Mouse (Mus musculus) neural tube, embryonic 14.5 days (tissue): ENCODE measurements around the gene Agap3. TPM values are rescaled to one million over a fixed set of nuclear protein-coding genes. Genes with fewer than 3 reads are reported as not detected.

Experiments
- ATAC-seq: fragments of 200-750 bp; cut with Nextera tagmentation; 2 replicates; pipeline ENCODE4 v1.8.0; 2017; ENCODE audit warnings: low read depth, mild to moderate bottlenecking, moderate TSS enrichment, moderate library complexity
- H3K27ac ChIP-seq: fragments of 300-500 bp; sonication (generic); 2 replicates; pipeline ENCODE4 v1.5.1; 2014; ENCODE audit warnings: low read depth, mild to moderate bottlenecking, control low read depth, low read length, moderate library complexity, mixed read lengths
- H3K27me3 ChIP-seq: fragments of 300-500 bp; sonication (generic); 2 replicates; pipeline ENCODE4 v1.6.1; 2014; ENCODE audit warnings: low read length; ENCODE audit not compliant: control insufficient read depth, insufficient read depth
- H3K36me3 ChIP-seq: fragments of 300-500 bp; sonication (generic); 2 replicates; pipeline ENCODE4 v1.6.1; 2014; ENCODE audit warnings: low read length, mixed read lengths; ENCODE audit not compliant: control insufficient read depth, insufficient read depth
- H3K4me1 ChIP-seq: fragments of 300-500 bp; sonication (generic); 2 replicates; pipeline ENCODE4 v1.6.1; 2014; ENCODE audit warnings: low read length; ENCODE audit not compliant: control insufficient read depth, insufficient read depth
- H3K4me2 ChIP-seq: fragments of 300-500 bp; sonication (generic); 2 replicates; pipeline ENCODE4 v1.6.1; 2014; ENCODE audit warnings: mild to moderate bottlenecking, low read depth, low read length, control low read depth
- H3K4me3 ChIP-seq: fragments of 300-500 bp; sonication (generic); 2 replicates; pipeline ENCODE4 v1.5.1; 2014; ENCODE audit warnings: low read depth, low read length, control low read depth, mixed read lengths
- H3K9ac ChIP-seq: fragments of 300-500 bp; sonication (generic); replicated peaks from 2 replicates; pipeline ENCODE4 v1.6.1; 2014; ENCODE audit warnings: low read depth, mild to moderate bottlenecking, control low read depth, low read length, mixed read lengths
- H3K9me3 ChIP-seq: fragments of 300-500 bp; sonication (generic); 2 replicates; pipeline ENCODE4 v1.6.1; 2016; ENCODE audit warnings: low read length; ENCODE audit not compliant: control insufficient read depth
- WGBS: fragments of 180-500 bp; shearing (Covaris S2); extraction: QIAGEN DNeasy Blood & Tissue Kit; methylation state at CpG from one replicate; pipeline ENCODE4 v1.1.7; 2014; 5-methylcytosine and 5-hydroxymethylcytosine counted together
- polyA plus RNA-seq: library from polyadenylated mRNA; unstranded; fragments of >200 nt; fragmentation: Nextera tagmentation; extraction: Ambion mirVana; gene quantifications from 2 replicates; pipeline ENCODE4 v1.2.1, GENCODE M21; 2014

Agap3 gene
- polyA plus RNA-seq, 1 experiment from 2014 or later = 59.3 TPM

GRCm38 (mm10) chr5:24508406-24508805, 56.4 kb downstream of the Agap3 start:
- WGBS = 93% methylated on average over 7 of the region's 7 CpGs
- Histone ChIP-seq H3K4me3 (no peak overlapping the region), H3K4me2 (no peak overlapping the region), H3K9me3 (no peaks in the 10 kb centered on the region), H3K4me1 (no peaks in the 10 kb centered on the region), H3K27me3 (no peaks in the 10 kb centered on the region), H3K27ac (no peak overlapping the region), H3K9ac (no peak overlapping the region), H3K36me3 (no peaks in the 10 kb centered on the region)
- ATAC-seq = no peak

DNA sequence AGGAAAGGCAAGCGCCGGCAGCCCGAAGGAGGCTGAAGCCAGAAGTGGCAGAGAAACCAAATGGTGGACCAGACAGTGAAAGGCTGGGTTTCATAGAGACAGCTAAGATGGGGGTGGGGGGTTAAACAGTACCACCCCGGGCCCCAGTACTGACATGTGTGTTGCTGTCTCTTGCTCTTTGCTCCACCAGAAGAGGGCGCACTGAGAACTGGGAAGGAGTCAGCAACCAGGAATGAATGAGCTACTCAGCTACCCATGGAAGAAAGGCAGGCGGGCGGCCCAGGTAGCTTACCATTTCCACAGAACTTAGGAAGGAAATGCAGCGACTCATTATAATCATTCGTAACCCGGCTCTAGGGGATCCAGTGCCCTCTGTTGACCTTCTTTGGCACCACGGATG, 58.7 kb downstream of the Agap3 start:
- Histone ChIP-seq H3K36me3 (no peaks in the 10 kb centered on the region), H3K4me1 (no peaks in the 10 kb centered on the region), H3K4me3 (no peak overlapping the region), H3K27me3 (no peaks in the 10 kb centered on the region), H3K4me2 (no peak overlapping the region), H3K27ac (no peak overlapping the region), H3K9ac (no peak overlapping the region), H3K9me3 (no peaks in the 10 kb centered on the region)
- ATAC-seq = no peak
- 50% methylated on average over 11 of the region's 11 CpGs for WGBS

DNA sequence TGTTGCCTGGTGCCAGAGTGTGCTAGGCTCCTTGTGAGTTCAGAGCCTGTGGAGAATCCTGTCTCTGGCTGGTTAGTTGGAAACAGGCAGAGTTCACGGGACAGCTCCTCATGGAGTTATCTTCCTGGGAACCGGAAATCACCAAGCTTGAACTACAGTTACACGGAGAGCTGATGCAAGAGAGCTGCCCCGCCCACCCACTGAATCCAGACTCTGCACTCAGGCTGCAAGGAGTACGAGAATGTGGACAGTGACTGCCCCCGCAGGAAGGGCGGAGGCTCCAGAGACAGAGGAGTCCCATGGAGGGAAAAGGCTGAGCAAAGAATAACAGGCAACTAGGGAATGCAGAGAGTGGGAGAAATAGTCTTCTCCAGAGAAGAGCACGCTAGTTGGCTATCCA, 60.3 kb downstream of the Agap3 start:
- H3K4me1 ChIP-seq = no peaks in the 10 kb centered on the region
- 52% methylated on average over 8 of the region's 8 CpGs for WGBS

GRCm38 (mm10) chr5:24521366-24521765, 69.4 kb downstream of the Agap3 start:
- Histone ChIP-seq H3K4me1 (peaks cover 5% of the 10 kb centered on the region; the same call in 1 of the 2 replicates), H3K9ac (no peak overlapping the region), H3K4me2 (peak overlapping the region; percentile 31; the same call in 1 of the 2 replicates), H3K9me3 (no peaks in the 10 kb centered on the region), H3K27me3 (peaks cover 10% of the 10 kb centered on the region; the same call in 1 of the 2 replicates), H3K27ac (no peak overlapping the region), H3K4me3 (no peak overlapping the region), H3K36me3 (no peaks in the 10 kb centered on the region)
- no peak for ATAC-seq
- WGBS = 64% methylated on average over 8 of the region's 8 CpGs

More for the DNA sequence above, 60.3 kb downstream of the Agap3 start:
- no peak overlapping the region for H3K4me2 ChIP-seq
- H3K9me3 ChIP-seq = no peaks in the 10 kb centered on the region
- H3K27ac ChIP-seq = no peak overlapping the region
- no peaks in the 10 kb centered on the region for H3K36me3 ChIP-seq
- H3K4me3 ChIP-seq = no peak overlapping the region
- no peak overlapping the region for H3K9ac ChIP-seq
- no peaks in the 10 kb centered on the region for H3K27me3 ChIP-seq
- no peak for ATAC-seq

GRCm38 (mm10) chr5:24523806-24524205, 71.8 kb downstream of the Agap3 start:
- Histone ChIP-seq H3K9ac (no peak overlapping the region), H3K4me2 (peak overlapping the region; percentile 31; the same call in 1 of the 2 replicates), H3K27ac (no peak overlapping the region), H3K4me3 (peak overlapping the region; percentile 48; the same call in 1 of the 2 replicates), H3K9me3 (no peaks in the 10 kb centered on the region), H3K4me1 (peaks cover 14% of the 10 kb centered on the region), H3K27me3 (peaks cover 20% of the 10 kb centered on the region), H3K36me3 (no peaks in the 10 kb centered on the region)
- 32% methylated on average over 8 of the region's 8 CpGs for WGBS
- ATAC-seq = no peak

DNA sequence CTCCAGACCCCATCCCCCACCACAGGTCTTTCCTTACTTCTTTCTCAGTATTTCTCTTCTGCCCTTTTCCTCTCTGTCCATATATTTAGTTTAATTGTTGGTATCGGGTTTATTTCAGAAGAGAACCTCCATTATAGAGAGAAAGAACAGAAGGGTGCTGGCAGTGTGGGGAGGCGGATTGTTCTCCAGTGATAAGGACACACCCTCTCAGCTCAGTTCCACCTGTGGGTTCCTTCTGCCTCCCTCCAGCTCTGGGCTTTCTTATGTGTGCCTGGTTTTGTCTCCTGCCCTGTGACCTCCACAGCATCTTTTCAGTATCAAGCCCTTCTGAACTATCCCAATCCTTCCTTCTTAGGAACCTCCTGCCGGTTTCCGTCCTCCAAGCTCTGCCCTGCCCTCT, 72.5 kb downstream of the Agap3 start:
- H3K27me3 ChIP-seq = peaks cover 20% of the 10 kb centered on the region
- no peaks in the 10 kb centered on the region for H3K9me3 ChIP-seq
- 26% methylated on average over 4 of the region's 4 CpGs for WGBS
- no peaks in the 10 kb centered on the region for H3K36me3 ChIP-seq
- peak overlapping the region; percentile 48 for H3K4me3 ChIP-seq
- ATAC-seq = no peak
- peaks cover 14% of the 10 kb centered on the region for H3K4me1 ChIP-seq
- no peak overlapping the region for H3K9ac ChIP-seq
- H3K27ac ChIP-seq = no peak overlapping the region
- peak overlapping the region; percentile 80 for H3K4me2 ChIP-seq

GRCm38 (mm10) chr5:24525360-24526189, 73.6 kb downstream of the Agap3 start:
- peaks cover 20% of the 10 kb centered on the region for H3K27me3 ChIP-seq

GRCm38 (mm10) chr5:24526190-24526888, 74.4 kb downstream of the Agap3 start:
- H3K4me3 ChIP-seq = peak overlapping the region; percentile 48
- WGBS = under 1% methylated on average over 69 of the region's 109 CpGs
- peaks cover 14% of the 10 kb centered on the region for H3K4me1 ChIP-seq
- H3K4me2 ChIP-seq = peak overlapping the region; percentile 80
- H3K9ac ChIP-seq = peak overlapping the region; percentile 68
- peaks cover 20% of the 10 kb centered on the region for H3K27me3 ChIP-seq
- peak overlapping the region; percentile 64; the same call in 1 of the 2 replicates for H3K27ac ChIP-seq
- H3K9me3 ChIP-seq = no peaks in the 10 kb centered on the region
- H3K36me3 ChIP-seq = no peaks in the 10 kb centered on the region
- peak; percentile 54 for ATAC-seq

More at GRCm38 (mm10) chr5:24525360-24526189, 73.6 kb downstream of the Agap3 start:
- 4% methylated on average over 34 of the region's 34 CpGs for WGBS
- ATAC-seq = no peak
- H3K4me1 ChIP-seq = peaks cover 14% of the 10 kb centered on the region
- peak overlapping the region; percentile 80 for H3K4me2 ChIP-seq
- peak overlapping the region; percentile 48 for H3K4me3 ChIP-seq
- peak overlapping the region; percentile 68 for H3K9ac ChIP-seq
- H3K36me3 ChIP-seq = no peaks in the 10 kb centered on the region
- no peaks in the 10 kb centered on the region for H3K9me3 ChIP-seq
- peak overlapping the region; percentile 64; the same call in 1 of the 2 replicates for H3K27ac ChIP-seq

DNA sequence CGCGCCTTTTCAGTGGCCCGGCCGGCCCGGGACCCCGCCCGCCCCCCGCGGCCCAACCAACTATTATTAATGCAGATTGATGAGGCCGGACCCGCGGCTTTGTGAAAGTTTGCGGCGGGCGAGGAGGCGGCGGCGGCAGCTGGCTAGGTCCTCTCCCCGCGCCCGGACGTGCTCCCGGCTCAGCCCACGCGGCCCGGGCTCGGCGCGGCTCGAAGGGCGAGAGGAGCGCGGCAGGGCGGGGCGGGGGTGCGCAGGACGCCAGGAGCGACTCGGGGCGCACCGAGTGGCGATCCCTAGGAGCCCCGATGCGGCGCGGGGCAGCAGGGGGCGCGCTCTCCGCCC, 74.9 kb downstream of the Agap3 start, which contains the start of gene Gbx1:
Gbx1 (minus strand) TSS at position 314 of the 342 bp plus-strand sequence.
- H3K9ac ChIP-seq = peak within 1 kb of the TSS; percentile 68
- H3K4me1 ChIP-seq = peaks cover 14% of the 10 kb centered on the region
- peak within 1 kb of the TSS; percentile 64 for H3K27ac ChIP-seq
- under 1% methylated on average over 19 of the region's 49 CpGs for WGBS
- no peaks in the 10 kb centered on the region for H3K9me3 ChIP-seq
- ATAC-seq = peak; percentile 23
- peak within 1 kb of the TSS; percentile 80 for H3K4me2 ChIP-seq
- H3K4me3 ChIP-seq = peak within 1 kb of the TSS; percentile 48
- peaks cover 20% of the 10 kb centered on the region for H3K27me3 ChIP-seq
- H3K36me3 ChIP-seq = no peaks in the 10 kb centered on the region
